Mouse (Mus musculus): ENCODE measurements around the gene Rxrb. TPM values are rescaled to one million over a fixed set of nuclear protein-coding genes. Genes with fewer than 3 reads are reported as not detected.

Gene Rxrb
- polyA plus RNA-seq, 1 experiment from 2014 or later, result 37.7 TPM

GRCm38 (mm10) chr17:34072091-34072490, 40.5 kb downstream of the Rxrb start:
- Histone ChIP-seq H3K9ac (ENCODE audit: low read length) (no peak overlapping the region), H3K27me3 (ENCODE audit: control insufficient read depth, insufficient read depth, low read length) (peaks cover 14% of the 10 kb centered on the region), H3K9me3 (replicated peaks; ENCODE audit: control insufficient read depth, low read length) (no peaks in the 10 kb centered on the region), H3K4me3 (replicated peaks; ENCODE audit: low read length) (no peak overlapping the region), H3K4me1 (ENCODE audit: control insufficient read depth, insufficient read depth, low read length) (no peaks in the 10 kb centered on the region), H3K27ac (ENCODE audit: low read length) (no peak overlapping the region), H3K36me3 (ENCODE audit: control insufficient read depth, insufficient read depth, low read length) (no peaks in the 10 kb centered on the region), H3K4me2 (ENCODE audit: low read depth, low read length) (no peak overlapping the region)
- ATAC-seq (ENCODE audit: insufficient read depth, low FRiP score), result no peak
- WGBS, result 69% methylated on average over 5 of the region's 5 CpGs

- no peak overlapping the region for H3K9ac ChIP-seq (ENCODE audit: low read length)
- 41% methylated on average over 7 of the region's 7 CpGs for WGBS
- no peak for ATAC-seq (ENCODE audit: insufficient read depth, low FRiP score)
- H3K4me1 ChIP-seq (ENCODE audit: control insufficient read depth, insufficient read depth, low read length), result no peaks in the 10 kb centered on the region
- H3K36me3 ChIP-seq (ENCODE audit: control insufficient read depth, insufficient read depth, low read length), result no peaks in the 10 kb centered on the region
- no peak overlapping the region for H3K27ac ChIP-seq (ENCODE audit: low read length)
- H3K9me3 ChIP-seq (replicated peaks; ENCODE audit: control insufficient read depth, low read length), result no peaks in the 10 kb centered on the region
- H3K4me3 ChIP-seq (replicated peaks; ENCODE audit: low read length), result no peak overlapping the region
- H3K4me2 ChIP-seq (ENCODE audit: low read depth, low read length), result no peak overlapping the region
- H3K27me3 ChIP-seq (ENCODE audit: control insufficient read depth, insufficient read depth, low read length), result peaks cover 17% of the 10 kb centered on the region
Measured at GRCm38 (mm10) chr17:34075271-34075670, 43.7 kb downstream of the Rxrb start.

DNA sequence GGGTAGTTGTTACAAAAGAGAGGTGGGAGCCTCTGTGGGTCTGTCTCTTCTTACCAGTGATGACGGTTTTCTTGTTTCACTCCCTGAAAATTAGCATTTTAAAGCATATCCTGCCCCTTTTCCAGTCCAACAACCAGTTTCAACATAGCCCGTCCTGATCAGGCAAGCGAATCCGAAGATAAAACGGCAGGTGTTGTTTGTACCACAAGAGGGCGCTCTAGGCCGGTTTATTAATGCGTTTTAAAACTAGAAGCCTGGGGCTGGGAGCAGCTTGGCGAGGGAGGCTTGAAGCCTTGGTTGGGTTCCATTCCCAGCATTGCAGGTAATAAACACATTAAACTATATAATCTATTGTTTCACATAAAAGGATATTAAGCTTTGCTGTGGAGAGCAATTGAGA, 45.9 kb downstream of the Rxrb start:
- no peak overlapping the region for H3K4me3 ChIP-seq (replicated peaks; ENCODE audit: low read length)
- no peaks in the 10 kb centered on the region for H3K9me3 ChIP-seq (replicated peaks; ENCODE audit: control insufficient read depth, low read length)
- ATAC-seq (ENCODE audit: insufficient read depth, low FRiP score), result no peak
- WGBS, result 3% methylated on average over 9 of the region's 9 CpGs
- H3K27ac ChIP-seq (ENCODE audit: low read length), result no peak overlapping the region
- H3K4me2 ChIP-seq (ENCODE audit: low read depth, low read length), result no peak overlapping the region
- H3K4me1 ChIP-seq (ENCODE audit: control insufficient read depth, insufficient read depth, low read length), result no peaks in the 10 kb centered on the region
- H3K36me3 ChIP-seq (ENCODE audit: control insufficient read depth, insufficient read depth, low read length), result no peaks in the 10 kb centered on the region
- H3K9ac ChIP-seq (ENCODE audit: low read length), result no peak overlapping the region
- H3K27me3 ChIP-seq (ENCODE audit: control insufficient read depth, insufficient read depth, low read length), result peaks cover 17% of the 10 kb centered on the region

- Histone ChIP-seq H3K4me2 (ENCODE audit: low read depth, low read length) (no peak overlapping the region), H3K27ac (ENCODE audit: low read length) (no peak overlapping the region), H3K9ac (ENCODE audit: low read length) (no peak overlapping the region), H3K4me1 (ENCODE audit: control insufficient read depth, insufficient read depth, low read length) (no peaks in the 10 kb centered on the region), H3K27me3 (ENCODE audit: control insufficient read depth, insufficient read depth, low read length) (peaks cover 17% of the 10 kb centered on the region), H3K36me3 (ENCODE audit: control insufficient read depth, insufficient read depth, low read length) (no peaks in the 10 kb centered on the region), H3K4me3 (replicated peaks; ENCODE audit: low read length) (no peak overlapping the region), H3K9me3 (replicated peaks; ENCODE audit: control insufficient read depth, low read length) (no peaks in the 10 kb centered on the region)
- 56% methylated on average over 4 of the region's 4 CpGs for WGBS
- no peak for ATAC-seq (ENCODE audit: insufficient read depth, low FRiP score)
Measured at GRCm38 (mm10) chr17:34078148-34078547, 46.5 kb downstream of the Rxrb start.

DNA sequence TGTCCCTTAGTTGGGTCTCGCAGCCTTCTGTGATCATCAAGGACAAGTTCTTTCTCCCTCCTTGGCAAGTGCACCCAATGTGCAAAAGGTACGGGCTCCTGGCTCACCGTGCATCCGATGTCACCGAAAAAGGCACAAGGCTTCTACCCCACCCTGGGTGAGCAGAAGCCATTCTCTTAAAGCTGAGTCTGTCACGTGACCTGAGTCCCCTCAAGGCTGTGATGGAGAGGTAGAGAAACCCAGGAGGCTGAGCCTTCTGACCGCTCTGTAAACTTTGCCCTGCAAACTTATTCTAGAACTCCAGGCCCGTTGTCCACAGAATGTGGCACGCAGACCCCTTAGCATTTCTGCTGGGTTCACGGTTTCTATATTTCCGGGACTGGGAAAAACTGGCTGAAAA, 47.4 kb downstream of the Rxrb start:
- Histone ChIP-seq H3K4me3 (replicated peaks; ENCODE audit: low read length) (no peak overlapping the region), H3K9ac (ENCODE audit: low read length) (no peak overlapping the region), H3K9me3 (replicated peaks; ENCODE audit: control insufficient read depth, low read length) (no peaks in the 10 kb centered on the region), H3K27me3 (ENCODE audit: control insufficient read depth, insufficient read depth, low read length) (peaks cover 17% of the 10 kb centered on the region), H3K4me2 (ENCODE audit: low read depth, low read length) (no peak overlapping the region), H3K4me1 (ENCODE audit: control insufficient read depth, insufficient read depth, low read length) (no peaks in the 10 kb centered on the region), H3K27ac (ENCODE audit: low read length) (no peak overlapping the region), H3K36me3 (ENCODE audit: control insufficient read depth, insufficient read depth, low read length) (no peaks in the 10 kb centered on the region)
- ATAC-seq (ENCODE audit: insufficient read depth, low FRiP score), result no peak
- WGBS, result 85% methylated on average over 11 of the region's 11 CpGs

DNA sequence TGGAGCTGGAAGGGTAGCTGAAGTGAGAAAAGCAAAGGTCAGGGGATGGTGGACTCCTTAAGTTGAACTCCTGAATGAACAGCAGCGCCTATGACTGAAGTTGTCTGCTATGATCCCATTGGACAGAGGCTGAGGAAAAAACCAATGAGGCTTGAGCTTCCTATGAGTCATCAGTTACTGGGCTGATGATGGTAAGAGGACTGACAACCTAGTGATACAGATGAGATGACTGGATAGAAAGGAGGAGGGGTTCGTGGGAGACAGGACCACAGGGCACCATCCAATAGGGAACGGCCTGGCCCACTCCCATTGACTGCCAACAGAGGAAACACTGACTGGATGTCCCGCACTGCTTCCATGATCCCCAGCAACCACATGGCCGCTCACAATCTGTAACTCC, 48.0 kb downstream of the Rxrb start:
- Histone ChIP-seq H3K9me3 (replicated peaks; ENCODE audit: control insufficient read depth, low read length) (no peaks in the 10 kb centered on the region), H3K4me2 (ENCODE audit: low read depth, low read length) (no peak overlapping the region), H3K4me1 (ENCODE audit: control insufficient read depth, insufficient read depth, low read length) (no peaks in the 10 kb centered on the region), H3K27ac (ENCODE audit: low read length) (no peak overlapping the region), H3K36me3 (ENCODE audit: control insufficient read depth, insufficient read depth, low read length) (no peaks in the 10 kb centered on the region), H3K9ac (ENCODE audit: low read length) (no peak overlapping the region), H3K4me3 (replicated peaks; ENCODE audit: low read length) (no peak overlapping the region), H3K27me3 (ENCODE audit: control insufficient read depth, insufficient read depth, low read length) (peaks cover 17% of the 10 kb centered on the region)
- peak; percentile 59; the same call in 1 of the 2 replicates for ATAC-seq (ENCODE audit: insufficient read depth, low FRiP score)
- 12% methylated on average over 5 of the region's 5 CpGs for WGBS

GRCm38 (mm10) chr17:34083104-34083503, 51.5 kb downstream of the Rxrb start:
- Histone ChIP-seq H3K4me1 (ENCODE audit: control insufficient read depth, insufficient read depth, low read length) (no peaks in the 10 kb centered on the region), H3K27me3 (ENCODE audit: control insufficient read depth, insufficient read depth, low read length) (no peaks in the 10 kb centered on the region), H3K36me3 (ENCODE audit: control insufficient read depth, insufficient read depth, low read length) (no peaks in the 10 kb centered on the region), H3K9me3 (replicated peaks; ENCODE audit: control insufficient read depth, low read length) (no peaks in the 10 kb centered on the region), H3K4me3 (replicated peaks; ENCODE audit: low read length) (no peak overlapping the region), H3K27ac (ENCODE audit: low read length) (no peak overlapping the region), H3K9ac (ENCODE audit: low read length) (no peak overlapping the region), H3K4me2 (ENCODE audit: low read depth, low read length) (no peak overlapping the region)
- ATAC-seq (ENCODE audit: insufficient read depth, low FRiP score), result no peak
- 11% methylated on average over 8 of the region's 8 CpGs for WGBS

DNA sequence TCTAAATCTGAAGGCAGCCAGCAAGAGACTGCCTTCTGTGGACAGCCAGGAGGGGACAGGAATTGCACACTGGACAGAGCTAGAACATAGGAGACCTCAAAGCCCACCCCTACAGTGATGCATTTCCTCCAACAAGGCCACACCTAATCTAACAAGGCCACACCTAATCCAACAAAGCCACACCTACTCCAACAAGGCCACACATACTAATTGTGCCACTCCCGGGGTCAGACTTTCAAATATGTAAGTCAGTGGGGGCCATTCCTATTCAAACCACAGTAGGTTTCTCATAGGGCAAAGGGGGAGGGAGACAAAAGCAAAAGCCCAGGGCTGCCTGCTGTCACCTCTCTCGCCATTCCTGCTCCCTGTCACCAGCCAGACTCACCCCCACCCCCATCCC, 55.8 kb downstream of the Rxrb start:
- H3K27me3 ChIP-seq (ENCODE audit: control insufficient read depth, insufficient read depth, low read length), result no peaks in the 10 kb centered on the region
- H3K4me3 ChIP-seq (replicated peaks; ENCODE audit: low read length), result no peak overlapping the region
- H3K36me3 ChIP-seq (ENCODE audit: control insufficient read depth, insufficient read depth, low read length), result no peaks in the 10 kb centered on the region
- H3K9me3 ChIP-seq (replicated peaks; ENCODE audit: control insufficient read depth, low read length), result no peaks in the 10 kb centered on the region
- WGBS, result 60% methylated on average over 2 of the region's 2 CpGs
- no peak overlapping the region for H3K27ac ChIP-seq (ENCODE audit: low read length)
- no peaks in the 10 kb centered on the region for H3K4me1 ChIP-seq (ENCODE audit: control insufficient read depth, insufficient read depth, low read length)
- no peak for ATAC-seq (ENCODE audit: insufficient read depth, low FRiP score)
- no peak overlapping the region for H3K4me2 ChIP-seq (ENCODE audit: low read depth, low read length)
- H3K9ac ChIP-seq (ENCODE audit: low read length), result no peak overlapping the region
